Mouse (Mus musculus) erythroblast, adult 5-6 weeks (primary cell): ENCODE measurements around the gene Fads2. TPM values are rescaled to one million over a fixed set of nuclear protein-coding genes. Genes with fewer than 3 reads are reported as not detected.

Experiments
- ATAC-seq: replicated peaks from 2 replicates; pipeline ENCODE4 v1.8.0; 2016; ENCODE audit warnings: moderate number of reproducible peaks, mild to moderate bottlenecking, moderate TSS enrichment, inconsistent platforms; ENCODE audit not compliant: poor library complexity, low FRiP score, severe bottlenecking
- total RNA-seq, 2 experiments: library from RNA; stranded (forward) in 1 of 2; stranded (reverse) in 1 of 2; fragments of 150-400 nt in 1 of 2; fragments of 200-764, 138-1000 nt in 1 of 2; gene quantifications; 2 replicates each; pipeline versions ENCODE4 v1.2.3 to v1.2.4; 2015 to 2017; ENCODE audit warnings: low replicate concordance in 2 of 2

The Fads2 gene
- total RNA-seq, 2 experiments from 2014 or later, result 5.8 to 9.0 TPM

DNA sequence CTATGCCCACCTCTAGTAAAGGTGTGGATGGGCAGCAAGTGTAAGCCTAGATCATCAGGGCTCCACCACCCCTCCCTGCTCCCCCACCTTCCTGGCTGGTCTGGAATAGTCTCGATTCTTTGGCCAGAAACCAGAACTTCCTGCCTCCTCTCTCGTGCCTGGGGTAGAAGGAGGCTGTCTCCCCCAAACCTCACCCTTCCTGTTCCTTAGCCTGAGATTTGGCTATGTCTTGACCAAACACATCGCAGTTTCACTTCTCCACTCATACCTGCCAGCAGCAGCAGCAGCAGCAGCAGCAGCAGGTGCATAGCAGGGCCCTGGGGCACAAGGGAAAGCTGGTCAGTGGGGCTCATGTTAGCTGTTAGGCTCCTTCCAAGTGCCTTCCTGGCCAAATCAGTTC is 54.6 kb downstream of the Fads2 start:
- no peak for ATAC-seq

DNA sequence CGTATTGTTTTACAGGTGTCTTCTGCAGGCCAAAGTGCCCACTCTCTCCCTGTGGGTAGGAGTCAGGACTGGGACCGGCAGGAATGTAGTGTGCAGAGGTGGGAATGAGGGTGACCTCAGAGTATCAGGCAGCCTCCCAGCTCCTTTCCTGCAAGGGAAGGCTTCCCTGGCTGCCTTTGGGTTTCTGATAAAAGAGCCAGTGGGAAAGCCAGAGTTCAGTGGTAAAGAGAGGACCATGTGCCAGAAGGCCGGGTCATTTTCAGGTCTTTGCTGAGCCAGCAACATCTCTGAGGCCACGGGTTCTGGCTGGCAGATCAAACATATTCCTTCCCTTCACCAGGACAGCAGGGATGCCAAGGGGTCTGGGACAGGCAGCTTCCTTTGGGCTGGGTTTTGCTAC is 55.2 kb downstream of the Fads2 start:
- no peak for ATAC-seq

DNA sequence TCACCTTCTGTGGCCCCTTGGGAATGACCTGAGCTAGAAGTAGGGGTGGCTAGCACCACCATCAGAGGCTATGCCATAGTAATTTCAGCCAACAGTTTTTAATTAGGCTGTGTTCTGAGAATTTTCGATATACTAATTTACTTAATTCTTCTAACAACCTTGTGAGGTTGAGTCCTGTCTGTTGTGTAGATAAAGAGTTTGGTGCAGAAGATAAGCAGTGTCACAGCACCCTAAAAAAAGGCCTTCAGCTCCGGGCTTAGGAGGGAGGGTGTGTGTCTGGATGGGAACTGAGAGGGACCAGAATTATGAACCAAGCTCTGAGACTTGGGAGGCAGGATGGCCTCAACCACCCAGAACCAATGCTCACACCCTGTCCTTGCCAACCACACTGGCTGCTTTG is 55.8 kb downstream of the Fads2 start:
- no peak for ATAC-seq

DNA sequence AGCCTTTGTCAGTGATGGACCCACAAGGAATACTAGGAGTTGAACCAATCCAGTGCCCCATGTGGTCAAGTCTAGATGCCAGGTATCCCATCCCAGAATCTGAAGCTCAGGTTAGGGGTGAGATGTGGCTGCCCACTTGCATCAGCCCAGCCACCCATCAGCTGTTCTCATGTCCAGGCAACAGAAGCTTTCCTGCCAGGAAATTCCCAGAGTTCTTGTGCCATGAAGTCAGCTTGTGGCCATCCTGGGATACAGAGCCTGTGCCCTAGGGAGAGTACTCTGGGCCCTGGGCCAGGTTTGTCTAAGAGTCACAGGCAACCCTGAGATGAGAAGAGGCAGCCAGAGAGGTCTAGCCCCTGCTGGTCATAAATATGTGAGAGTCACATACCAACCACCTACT is 57.9 kb downstream of the Fads2 start:
- no peak for ATAC-seq

DNA sequence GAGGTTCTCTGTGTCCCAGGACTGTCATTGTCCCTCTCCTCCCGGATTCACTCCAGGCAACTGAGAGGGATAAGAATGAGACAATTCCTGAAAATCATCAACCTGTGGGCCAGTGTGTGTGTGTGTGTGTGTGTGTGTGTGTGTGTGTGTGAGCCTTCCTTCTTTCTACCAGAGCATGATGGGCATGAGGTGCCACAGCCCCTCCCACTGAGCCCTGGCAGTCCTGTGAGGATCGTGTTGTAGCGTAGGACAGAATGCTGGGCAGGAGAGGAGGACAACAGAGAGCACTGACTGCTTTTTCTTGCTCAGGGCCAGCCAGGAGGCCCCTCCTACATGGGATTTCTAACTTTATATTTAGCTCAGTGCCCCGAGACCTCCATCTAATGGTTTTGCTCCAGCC is 58.7 kb downstream of the Fads2 start:
- ATAC-seq, result no peak

DNA sequence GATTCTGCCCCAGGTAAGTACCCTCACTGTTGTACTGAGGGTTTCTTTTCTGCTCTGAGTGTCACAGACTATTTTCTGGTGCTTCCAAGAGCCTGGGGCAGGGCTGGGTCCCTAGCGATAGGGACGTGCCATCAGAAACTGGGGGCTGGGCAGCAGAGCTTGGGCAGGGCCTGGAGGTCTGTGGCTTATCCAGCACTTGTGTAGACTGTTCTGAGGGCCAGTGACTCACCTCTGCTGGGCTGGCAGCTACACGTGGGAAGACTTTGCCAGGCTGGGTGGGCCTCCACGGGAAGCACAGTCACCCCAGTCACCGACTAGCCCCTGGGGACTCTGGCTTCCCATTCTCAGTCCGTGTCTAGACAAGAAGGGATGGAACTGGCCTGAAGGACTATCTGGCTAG is 59.3 kb downstream of the Fads2 start:
- peak; percentile 18; the same call in 1 of the 2 replicates for ATAC-seq

DNA sequence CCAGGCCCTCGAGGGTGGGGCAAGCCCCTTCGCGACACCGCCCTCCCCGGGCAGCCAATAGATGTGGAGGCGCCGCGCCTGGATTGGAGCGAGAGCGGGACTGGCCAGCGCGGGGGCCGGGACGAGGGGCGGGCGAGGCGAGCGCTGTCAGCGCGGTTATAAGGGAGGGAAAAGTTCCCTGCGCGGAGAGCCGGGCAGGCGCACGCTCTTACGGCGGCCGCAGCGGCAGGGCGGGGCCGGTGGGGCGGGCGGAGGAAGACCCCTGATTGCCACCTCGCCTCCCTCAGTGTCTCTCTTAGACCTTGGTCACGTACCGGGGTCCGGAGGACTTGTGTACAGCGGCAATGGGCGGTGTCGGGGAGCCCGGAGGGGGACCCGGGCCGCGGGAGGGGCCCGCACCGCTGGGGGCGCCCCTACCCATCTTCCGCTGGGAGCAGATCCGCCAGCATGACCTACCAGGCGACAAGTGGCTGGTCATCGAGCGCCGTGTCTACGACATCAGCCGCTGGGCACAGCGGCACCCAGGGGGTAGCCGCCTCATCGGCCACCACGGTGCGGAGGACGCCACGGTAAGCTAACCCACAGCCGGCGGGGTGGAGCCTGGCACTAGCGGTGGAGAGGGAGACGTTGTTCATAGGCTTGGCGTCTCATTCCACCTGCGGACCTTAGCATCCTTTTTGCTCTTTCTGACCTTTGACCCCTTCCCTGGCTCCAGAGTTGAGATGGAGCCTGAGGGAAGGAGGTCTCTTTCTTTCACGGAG is 60.0 kb downstream of the Fads2 start, which contains the start of gene Fads3:
Gene Fads3, plus strand, starts transcription at position 182 of the 761 bp plus-strand sequence.
- ATAC-seq, result peak; percentile 45

DNA sequence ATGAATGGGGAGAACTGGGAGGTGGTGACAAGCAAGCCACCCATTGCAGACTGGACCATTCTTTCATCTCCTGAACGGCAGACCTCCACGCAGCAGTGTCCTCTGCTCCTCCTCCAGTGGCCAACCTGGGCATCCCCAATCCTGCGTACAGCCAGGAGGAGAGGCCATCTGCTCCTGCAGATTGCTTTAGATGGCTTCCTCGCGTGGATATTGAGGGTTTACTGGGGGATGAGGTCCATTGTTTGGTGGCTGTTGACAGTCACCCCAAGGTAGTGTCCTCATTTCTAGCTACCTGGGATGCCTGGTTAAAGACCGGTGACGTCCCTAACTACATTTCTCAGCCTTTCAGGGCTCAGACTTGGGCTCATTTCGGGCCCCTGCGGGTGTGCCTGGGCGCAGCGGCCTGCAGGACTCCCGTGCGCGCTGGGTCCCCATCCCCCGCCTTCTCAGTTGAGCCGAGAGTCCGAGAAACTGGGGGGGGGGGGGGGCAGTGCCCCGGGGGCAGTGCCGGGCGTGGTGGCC is 60.6 kb downstream of the Fads2 start:
- 0 out of 2 replicates have a peak, but pooled peaks have one; percentile 1 for ATAC-seq

DNA sequence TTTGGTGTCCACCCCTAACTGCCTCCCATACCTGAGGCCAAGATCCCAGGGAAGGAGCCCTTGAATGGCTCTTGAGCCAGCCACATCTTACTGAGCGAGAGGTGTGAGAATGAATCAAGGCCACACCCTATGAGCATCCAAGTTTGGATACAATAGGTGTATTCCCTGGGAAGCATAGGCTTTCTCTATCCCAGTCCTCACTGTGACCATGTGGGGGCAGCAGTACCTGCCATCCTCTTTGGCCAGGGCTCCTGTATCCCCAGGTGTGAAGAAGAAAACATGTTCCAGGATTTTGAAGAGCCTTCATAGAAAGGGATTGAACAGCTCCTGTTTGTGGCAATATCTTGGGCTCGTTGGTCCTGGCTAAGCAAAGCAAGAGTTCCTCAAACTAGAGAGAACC is 61.9 kb downstream of the Fads2 start:
- ATAC-seq, result no peak

DNA sequence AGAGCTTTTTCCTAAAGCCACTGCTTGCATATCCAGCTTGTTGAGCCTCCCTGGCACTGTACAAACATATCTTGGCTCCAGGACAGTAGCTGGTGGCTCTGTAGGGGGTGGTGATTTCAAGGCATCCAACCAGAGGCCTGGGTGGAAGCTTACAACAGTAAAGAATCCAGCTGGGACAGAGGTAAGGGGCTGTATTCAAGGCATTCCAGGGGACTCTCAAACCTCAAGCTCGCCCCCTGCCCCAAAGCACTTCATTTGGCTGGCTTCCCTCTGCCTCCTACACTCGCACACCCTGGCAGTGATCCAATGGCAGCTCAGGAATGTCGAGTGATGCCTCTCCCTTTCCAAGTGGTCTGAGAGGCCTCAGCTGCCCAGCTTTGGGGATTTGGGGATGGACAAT is 62.6 kb downstream of the Fads2 start:
- no peak for ATAC-seq

DNA sequence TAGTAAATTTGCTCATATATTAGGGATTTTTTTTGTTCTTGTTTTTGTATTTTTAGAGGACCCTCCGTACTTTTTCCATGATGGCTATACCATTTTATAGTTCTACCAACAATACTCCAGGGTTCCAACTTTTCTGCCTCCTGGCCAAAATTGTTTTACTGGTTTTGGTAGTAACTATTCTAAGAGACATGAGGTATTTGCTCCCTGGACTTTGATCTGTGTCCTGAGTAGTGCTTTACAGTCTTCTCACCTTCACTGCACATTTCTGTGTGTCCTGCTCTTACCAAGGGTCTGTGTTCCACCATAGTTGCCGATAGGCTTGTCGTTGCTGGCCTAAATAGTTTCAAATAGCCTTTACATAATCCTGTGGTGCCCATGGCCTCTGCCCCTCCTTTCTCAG is 63.2 kb downstream of the Fads2 start:
- no peak for ATAC-seq

DNA sequence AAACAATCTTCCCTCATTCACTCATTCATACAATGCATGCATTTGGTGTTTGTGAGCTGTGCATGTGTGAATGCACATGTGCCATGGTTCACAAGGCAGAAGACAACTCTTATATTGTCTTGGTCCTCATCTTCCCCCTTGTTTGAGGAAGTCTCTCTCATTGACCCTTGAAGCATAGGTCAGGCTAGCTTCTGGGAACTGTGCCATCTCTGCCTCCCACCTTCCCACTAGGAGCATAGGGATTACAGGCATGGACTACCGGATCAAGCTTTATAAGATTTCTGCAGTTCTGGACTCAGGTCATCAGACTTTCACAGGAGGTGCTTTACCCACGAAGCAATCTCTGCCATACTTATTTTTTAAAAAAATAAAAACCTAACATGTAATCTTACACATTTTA is 64.0 kb downstream of the Fads2 start:
- no peak for ATAC-seq

DNA sequence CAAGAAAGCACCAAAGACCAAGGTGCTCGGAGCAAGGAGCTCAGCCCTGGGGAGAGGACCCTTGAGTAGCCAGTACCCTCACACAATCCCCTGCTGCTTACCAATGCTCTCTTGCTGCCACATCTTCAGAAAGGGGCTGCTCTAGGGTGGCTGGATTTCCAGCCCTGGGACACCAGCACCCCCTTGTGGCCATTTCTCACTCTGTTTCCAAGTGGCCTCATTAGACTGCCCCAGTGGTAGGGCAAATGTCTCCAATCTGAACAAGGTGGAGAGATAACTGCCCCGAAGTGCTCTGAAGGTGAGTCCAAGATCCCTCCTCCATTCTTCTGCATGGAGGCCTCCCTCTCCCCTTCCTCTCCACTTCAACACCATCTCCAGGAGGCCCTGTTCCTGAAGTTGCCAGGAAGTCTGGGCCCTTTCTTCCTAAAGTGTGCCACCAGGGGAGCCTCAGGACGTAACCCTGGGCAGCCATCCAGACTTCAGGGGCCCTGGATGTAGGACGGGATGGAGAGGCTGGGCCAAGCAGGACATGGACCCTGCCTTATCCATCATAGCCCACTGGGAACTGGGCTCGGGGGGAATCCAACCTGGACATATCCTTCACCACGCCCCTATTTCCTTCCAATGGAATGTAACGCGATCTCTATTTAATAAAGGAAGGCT is 66.6 kb downstream of the Fads2 start:
- ATAC-seq, result peak; percentile 29; the same call in 1 of the 2 replicates

DNA sequence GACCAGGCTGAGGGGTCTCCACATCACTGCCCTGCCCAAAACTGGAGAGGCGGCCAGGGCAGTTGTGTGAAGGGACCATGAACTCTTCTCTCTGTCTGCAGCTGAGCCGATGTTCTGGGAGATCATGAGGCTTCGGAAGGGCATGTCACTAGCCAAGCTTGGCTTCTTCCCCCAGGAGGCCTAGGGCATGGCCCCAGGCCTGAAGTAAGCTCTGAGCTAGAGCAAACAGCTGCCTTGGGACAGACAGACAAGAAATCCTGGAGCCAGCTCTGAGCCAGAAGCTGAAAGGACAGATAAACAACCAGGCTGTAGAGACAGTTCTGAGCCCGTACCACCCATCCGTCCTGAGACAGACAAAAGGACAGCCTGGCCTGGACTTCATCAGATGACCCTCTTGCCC is 67.2 kb downstream of the Fads2 start:
- ATAC-seq, result no peak

DNA sequence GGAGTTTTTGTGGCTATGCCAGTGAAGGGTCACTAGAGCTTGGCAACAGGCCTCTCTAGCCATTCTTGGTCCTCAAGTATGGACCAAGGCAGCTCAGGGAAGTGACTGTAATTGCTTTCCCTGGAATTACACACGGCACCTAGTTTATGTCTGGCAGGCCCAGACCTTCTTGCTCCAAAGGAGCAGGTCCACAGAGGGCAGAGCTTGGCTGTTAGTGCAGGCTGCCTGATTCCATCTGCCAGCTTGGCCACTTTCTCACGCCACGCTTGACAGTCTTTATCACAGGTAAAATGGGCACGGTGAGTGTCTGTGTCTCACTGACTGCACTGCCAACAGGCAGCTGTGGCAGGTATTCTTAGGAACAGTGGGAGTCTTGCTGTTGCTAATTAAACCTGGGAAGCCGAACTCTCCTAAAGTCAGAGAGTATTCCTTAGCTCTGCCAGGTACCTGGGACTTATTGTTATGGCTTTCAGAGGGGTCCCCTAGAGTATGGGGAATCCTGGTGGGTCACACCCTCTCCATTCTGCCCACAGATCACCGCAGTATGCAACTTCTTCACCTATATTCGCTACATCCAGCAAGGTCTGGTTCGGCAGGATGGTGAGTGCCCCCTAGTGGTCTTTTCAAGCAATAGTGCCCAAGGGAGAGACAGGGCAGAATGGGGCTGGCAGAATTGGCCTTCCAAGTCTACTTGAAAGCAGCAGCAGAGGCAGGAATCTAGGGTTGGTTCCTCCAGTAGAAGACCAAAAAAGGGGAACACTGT is 68.2 kb downstream of the Fads2 start:
- ATAC-seq, result peak; percentile 56

DNA sequence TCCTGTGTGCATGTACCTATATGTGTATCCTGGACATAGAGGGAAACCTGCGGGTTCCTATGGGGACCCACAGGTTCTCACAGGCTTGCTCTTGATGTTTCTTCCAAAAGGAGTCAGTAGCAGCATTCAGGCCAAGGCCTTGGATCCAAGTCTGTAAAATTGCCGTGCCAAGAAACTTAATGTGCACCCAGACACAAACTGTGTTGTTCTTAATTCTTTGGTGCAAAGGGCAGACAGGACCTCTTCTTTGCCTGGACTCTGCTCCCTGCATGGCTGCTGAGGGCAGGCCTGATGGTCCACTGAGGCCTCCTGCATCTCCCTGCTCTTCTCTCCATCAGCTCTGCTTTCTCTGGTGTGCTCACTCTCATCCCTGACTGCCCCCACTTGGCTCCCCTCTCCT is 71.8 kb downstream of the Fads2 start:
- ATAC-seq, result no peak

DNA sequence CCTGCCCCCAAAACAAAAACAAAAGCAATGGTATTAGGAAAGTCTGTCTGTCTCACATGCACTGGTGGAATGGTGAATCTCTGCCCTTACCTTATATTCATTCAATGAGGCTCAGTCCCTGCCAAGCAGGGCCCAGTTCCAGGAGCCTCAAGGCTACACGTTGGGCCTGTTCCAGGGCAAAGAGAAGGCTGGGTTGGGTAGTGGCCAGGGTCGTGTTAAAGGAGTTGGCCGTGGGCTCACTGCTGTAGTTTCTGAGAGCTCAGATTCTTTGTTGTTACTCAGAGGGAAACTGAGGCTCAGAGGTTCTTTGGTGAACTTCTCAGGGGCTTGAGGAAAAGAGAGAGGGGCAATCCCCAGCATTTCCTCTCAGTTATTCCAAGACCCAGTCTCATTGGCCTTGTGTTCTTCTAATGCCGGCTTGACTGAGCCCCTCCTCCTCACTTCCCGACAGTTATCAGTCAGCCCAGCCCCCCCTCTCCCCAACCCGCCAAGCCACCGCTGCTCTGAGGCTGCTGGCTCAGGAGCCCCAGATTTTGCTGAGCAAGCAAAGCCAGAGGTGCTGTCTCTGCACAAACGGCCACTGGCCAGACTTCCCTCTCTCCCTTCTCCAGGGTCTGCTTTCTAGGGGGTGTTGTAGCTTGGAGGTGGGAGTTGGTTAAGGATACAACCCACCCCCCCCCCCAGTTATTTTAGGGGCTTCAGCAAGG is 76.2 kb downstream of the Fads2 start:
- ATAC-seq, result no peak

DNA sequence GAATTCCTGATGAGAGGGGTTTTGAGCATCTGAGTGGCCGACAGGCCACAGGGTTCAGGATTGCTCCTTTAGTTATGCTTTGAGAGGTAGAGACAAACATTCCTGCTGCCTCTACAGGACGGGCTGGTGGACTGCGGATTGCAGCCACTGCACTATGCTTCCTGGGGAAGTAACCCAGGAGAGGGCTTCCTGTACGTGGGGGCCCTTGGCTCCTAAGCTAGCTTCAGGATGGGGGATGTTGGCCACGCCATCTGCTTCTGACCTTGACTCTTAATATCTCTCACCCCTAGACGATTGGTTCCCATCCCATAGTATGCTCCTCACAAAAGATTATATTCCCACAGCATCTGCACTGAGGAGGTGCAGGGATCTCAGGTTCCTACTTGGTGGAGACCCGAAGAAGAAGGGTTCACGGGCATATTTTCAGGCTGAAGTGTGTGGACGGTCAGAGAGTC is 78.2 kb downstream of the Fads2 start:
- ATAC-seq, result no peak

DNA sequence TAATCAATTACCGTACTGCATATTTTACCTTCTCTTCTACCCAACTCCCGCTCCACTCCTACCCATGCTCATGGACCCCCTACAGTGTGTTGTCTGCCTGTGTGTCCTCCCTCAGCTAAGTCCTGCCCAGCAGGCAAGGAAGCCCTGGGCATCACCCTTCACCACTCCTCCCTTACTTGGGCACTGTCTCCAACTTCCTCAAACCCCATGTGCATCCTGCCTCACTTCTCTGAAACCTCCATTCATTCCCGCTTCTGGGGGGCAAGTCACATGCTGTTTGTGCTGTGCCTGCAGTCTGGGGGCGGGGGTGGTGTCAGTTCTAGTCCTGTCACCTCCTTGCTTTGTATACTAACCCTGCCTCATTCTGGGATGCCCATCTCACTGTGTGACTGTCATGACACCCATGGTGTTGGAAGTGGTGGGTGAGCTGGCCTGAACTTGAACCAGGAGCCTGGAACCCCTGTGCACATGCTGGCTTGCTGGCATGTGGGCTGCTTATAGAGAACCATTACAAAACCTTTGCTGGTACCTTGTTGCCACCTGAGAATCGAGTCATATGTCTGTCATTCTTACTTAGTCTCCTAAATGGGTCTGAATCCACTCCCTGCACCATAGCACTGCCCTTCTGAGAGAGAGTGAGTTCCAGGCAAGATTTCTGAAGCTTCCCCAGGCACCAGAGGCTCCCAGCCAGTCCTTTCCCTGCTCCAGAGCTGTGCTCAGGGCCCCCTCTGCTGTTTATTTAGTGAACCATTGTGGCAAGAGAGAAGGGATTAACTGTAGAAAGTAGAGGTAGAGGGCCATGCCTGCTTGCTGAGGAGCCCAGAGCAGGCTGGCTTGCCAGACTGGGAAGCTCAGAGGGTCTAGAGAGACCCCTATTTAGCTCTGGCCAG is 78.9 kb downstream of the Fads2 start:
- ATAC-seq, result no peak
